Mouse (Mus musculus) hindbrain, embryonic 14.5 days (tissue): ENCODE measurements around the gene Golm1. TPM values are rescaled to one million over a fixed set of nuclear protein-coding genes. Genes with fewer than 3 reads are reported as not detected.

ENCODE experiments used
- polyA plus RNA-seq: library from polyadenylated mRNA; unstranded; fragments of >200 nt; fragmentation: Nextera tagmentation; extraction: Ambion mirVana; gene quantifications from 2 replicates; pipeline ENCODE4 v1.2.1, GENCODE M21; 2014

The Golm1 gene
- polyA plus RNA-seq, 1 experiment from 2014 or later: 25.3 TPM

Other genes starting within 250 kb of the Golm1 start
- 100 and 109 TPM in 2 replicates for gene Agtpbp1, start 90.6 kb downstream of the Golm1 start, polyA plus RNA-seq
- gene Naa35, start 90.6 kb downstream of the Golm1 start, polyA plus RNA-seq: 119 and 124 TPM in 2 replicates
- gene 4921517D22Rik, start 18.3 kb upstream of the Golm1 start, polyA plus RNA-seq: not detected in 2 replicates
- gene Spata31d1a, start 34.5 kb upstream of the Golm1 start, polyA plus RNA-seq: 0.05 and 0.16 TPM in 2 replicates
- gene Spata31d1b, start 36.5 kb upstream of the Golm1 start, polyA plus RNA-seq: not detected in 2 replicates
- gene Spata31d1d, start 55.9 kb upstream of the Golm1 start, polyA plus RNA-seq: 0.09 TPM in 1 of 2 replicates, not detected in the other
- gene 1700014D04Rik, start 70.9 kb upstream of the Golm1 start, polyA plus RNA-seq: 0.11 and 0.93 TPM in 2 replicates
- gene Isca1, start 94.0 kb upstream of the Golm1 start, polyA plus RNA-seq: 185 and 197 TPM in 2 replicates
- gene Gm49354, start 106.4 kb upstream of the Golm1 start, polyA plus RNA-seq: not detected in 2 replicates
- 42.8 and 43.1 TPM in 2 replicates for gene Tut7, start 147.3 kb upstream of the Golm1 start, polyA plus RNA-seq